Mouse (Mus musculus) C2C12 (cell line): ENCODE results near the gene Atox1. TPM values are rescaled to one million over a fixed set of nuclear protein-coding genes. Genes with fewer than 3 reads are reported as not detected.
"Not testable (repeated sequence)": the region's sequence is repeated elsewhere in the genome, so short reads cannot be mapped to it uniquely, and the experiment has no call there.

ENCODE experiments used
- H3K27me3 ChIP-seq: one replicate; pipeline ENCODE4 v1.6.1; 2011; ENCODE audit not compliant: control insufficient read depth, insufficient read depth, insufficient read length
- H3K36me3 ChIP-seq: one replicate; pipeline ENCODE4 v1.6.1; 2011; ENCODE audit not compliant: control insufficient read depth, insufficient read depth
- H3K4me3 ChIP-seq: one replicate; pipeline ENCODE4 v1.5.1; 2011; ENCODE audit warnings: mild to moderate bottlenecking, control low read depth; ENCODE audit not compliant: poor library complexity, insufficient read depth, severe bottlenecking
- H3K79me2 ChIP-seq: one replicate; pipeline ENCODE4 v1.6.1; 2011; ENCODE audit not compliant: control insufficient read depth, insufficient read depth
- H3K79me3 ChIP-seq: one replicate; pipeline ENCODE4 v1.6.1; 2011; ENCODE audit warnings: low read depth, control low read depth
- H3ac ChIP-seq: one replicate; pipeline ENCODE3; 2011; ENCODE audit warnings: low read depth; ENCODE audit not compliant: control insufficient read depth, insufficient read length
- CEBPB ChIP-seq: IDR thresholded peaks from one replicate; pipeline ENCODE4 v1.6.1; 2011; ENCODE audit warnings: low read depth, mild to moderate bottlenecking, control low read depth, moderate library complexity
- CTCF ChIP-seq: IDR thresholded peaks from one replicate; pipeline ENCODE4 v1.5.1; 2011; ENCODE audit not compliant: control insufficient read depth, insufficient read depth, insufficient read length
- FOSL1 ChIP-seq: IDR thresholded peaks from one replicate; pipeline ENCODE4 v1.8.0; 2011; ENCODE audit warnings: mild to moderate bottlenecking, low read length; ENCODE audit not compliant: poor library complexity, insufficient read depth, severe bottlenecking
- MAX ChIP-seq: IDR thresholded peaks from one replicate; pipeline ENCODE4 v1.6.1; 2011; ENCODE audit warnings: mild to moderate bottlenecking, control low read depth
- MYOD1 ChIP-seq: IDR thresholded peaks from one replicate; pipeline ENCODE4 v1.6.1; 2011; ENCODE audit warnings: low read depth; ENCODE audit not compliant: control insufficient read depth, insufficient read length
- MYOG ChIP-seq: IDR thresholded peaks from one replicate; pipeline ENCODE4 v1.6.1; 2011; ENCODE audit not compliant: control insufficient read depth, insufficient read length; ENCODE audit errors: extremely low read depth
- USF1 ChIP-seq: IDR thresholded peaks from one replicate; pipeline ENCODE4 v1.6.1; 2011; ENCODE audit warnings: low read depth, mild to moderate bottlenecking, control low read depth, moderate library complexity
- polyA plus RNA-seq: library from polyadenylated mRNA; unstranded; fragments of >200 nt; fragmentation: generic; extraction: Trizol; gene quantifications from one replicate; pipeline ENCODE4 v1.2.1, GENCODE M21; 2012; ENCODE audit warnings: missing spikeins

Atox1 gene
- polyA plus RNA-seq, 1 experiment: 365 TPM

DNA sequence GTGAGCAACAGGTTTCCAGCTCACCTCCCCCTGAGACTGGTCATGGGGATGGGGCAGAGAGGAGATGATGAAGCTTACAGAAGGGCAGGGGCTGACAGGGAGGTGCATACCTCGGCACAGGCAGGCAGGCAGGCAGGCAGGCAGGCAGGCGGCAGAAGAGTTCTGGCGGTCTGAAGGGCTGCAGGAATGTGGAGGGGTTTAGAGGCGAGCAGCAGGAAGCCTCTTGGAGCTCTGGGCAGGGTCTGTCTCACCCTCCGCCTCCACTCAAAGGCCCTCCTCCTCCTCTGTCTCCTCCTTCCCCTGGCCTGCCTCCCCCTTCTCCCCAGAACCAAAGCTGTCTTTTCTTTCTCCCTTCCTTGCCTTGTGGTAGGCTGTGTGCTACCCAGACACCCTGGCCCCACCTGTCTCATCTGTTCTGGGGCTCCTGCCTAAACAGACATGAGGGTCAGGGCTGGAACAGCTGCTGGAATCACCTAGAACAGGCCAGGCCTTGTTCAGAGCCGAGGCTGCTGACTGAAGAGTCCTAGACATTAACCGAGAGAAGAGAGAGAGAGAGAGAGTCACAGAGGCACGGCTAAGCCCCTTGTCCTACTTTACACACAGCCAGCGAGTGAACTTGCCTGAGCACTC lies 41.2 kb downstream of the Atox1 start:
- TF ChIP-seq MYOD1 (peak; percentile 40), MYOG (no peak), MAX (peak; percentile 25)
- Histone ChIP-seq H3K79me2 (peaks cover 52% of the 10 kb centered on the region), H3K4me3 (peak overlapping the region; percentile 75), H3K27me3 (no peaks in the 10 kb centered on the region), H3ac (peak overlapping the region; percentile 89), H3K36me3 (peaks cover 21% of the 10 kb centered on the region), H3K79me3 (peaks cover 43% of the 10 kb centered on the region)

DNA sequence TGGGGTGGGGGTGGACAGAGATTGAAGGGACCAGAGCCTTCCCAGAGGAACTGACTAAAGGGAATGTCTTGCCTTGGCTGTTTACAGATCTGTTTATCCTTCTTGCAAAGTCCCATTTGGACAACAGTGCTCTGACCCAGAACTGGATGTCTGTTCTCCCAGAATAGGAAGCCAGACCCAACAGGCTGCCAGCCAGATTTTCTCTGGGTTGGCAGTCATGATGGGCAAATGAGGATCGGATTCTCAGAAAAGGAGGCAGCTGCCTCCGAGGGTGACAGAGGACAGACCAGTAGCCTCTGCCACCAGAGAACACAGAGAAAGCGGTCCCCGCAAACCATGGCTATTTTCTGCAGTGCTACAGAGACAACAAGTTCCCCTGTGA lies 41.8 kb downstream of the Atox1 start:
- TF ChIP-seq USF1 (no peak), CTCF (no peak), MYOG (no peak), FOSL1 (no peak)
- peak overlapping the region; percentile 89 for H3ac ChIP-seq
- peak overlapping the region; percentile 75 for H3K4me3 ChIP-seq
- peaks cover 48% of the 10 kb centered on the region for H3K79me3 ChIP-seq
- no peaks in the 10 kb centered on the region for H3K27me3 ChIP-seq
- H3K36me3 ChIP-seq: peaks cover 21% of the 10 kb centered on the region
- H3K79me2 ChIP-seq: peaks cover 57% of the 10 kb centered on the region

DNA sequence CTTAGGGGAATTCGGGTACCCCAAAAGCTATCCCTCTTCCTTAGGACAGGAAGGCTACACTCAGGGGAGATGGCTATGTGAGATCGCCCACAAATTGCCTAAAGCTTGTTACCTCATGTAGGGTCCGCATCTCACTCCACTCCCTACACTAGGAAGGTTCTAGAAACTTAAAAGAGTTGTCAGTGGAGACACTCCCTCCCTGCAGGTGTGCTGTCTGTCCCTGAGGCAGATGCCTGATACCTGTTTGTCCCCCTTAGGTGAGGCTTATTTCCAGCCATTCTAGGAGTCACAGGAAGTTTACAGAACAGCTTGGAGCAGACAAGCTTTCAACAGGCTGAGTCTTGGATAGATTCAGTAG lies 42.4 kb downstream of the Atox1 start:
- peaks cover 26% of the 10 kb centered on the region for H3K36me3 ChIP-seq
- peak overlapping the region; percentile 89 for H3ac ChIP-seq
- H3K27me3 ChIP-seq: no peaks in the 10 kb centered on the region

DNA sequence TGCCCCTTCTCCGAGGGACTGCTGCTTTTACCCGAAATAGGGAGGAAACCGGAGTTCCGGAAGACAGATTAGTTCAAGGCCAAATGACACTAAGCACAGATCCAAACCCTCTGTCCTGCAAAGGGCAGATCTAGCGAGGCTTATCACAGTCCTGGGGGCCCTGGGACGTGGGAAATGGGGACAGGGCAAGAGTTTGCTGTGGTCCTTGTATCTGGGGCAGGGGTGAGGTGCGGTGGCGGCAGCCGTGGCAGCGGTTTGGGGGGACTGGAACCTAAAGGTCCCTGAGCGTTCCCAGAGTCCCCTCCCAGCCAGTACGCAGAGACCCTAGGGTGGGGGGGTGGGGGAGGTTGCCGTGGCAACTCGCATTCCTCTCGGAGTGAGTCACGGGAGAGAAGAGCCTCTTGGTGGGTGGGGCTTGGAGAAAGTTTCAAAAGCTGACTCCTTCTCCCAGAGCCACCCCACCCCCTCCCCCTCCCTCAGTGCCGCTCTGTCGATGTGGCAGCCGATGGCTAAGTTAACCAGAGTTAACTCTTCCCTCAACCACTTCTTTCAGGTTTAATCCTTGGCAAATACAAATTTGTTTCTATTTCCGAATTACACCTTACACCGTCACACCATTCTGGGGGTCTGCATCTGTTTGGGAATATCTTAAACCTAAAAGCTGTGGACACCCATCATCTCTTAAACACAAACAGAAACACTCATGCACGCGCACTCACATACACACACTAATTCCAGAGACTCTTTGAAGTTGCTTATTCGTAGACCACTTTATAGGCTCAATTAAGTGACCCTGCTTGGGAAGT lies 42.9 kb downstream of the Atox1 start:
- peaks cover 60% of the 10 kb centered on the region for H3K79me3 ChIP-seq
- peaks cover 69% of the 10 kb centered on the region for H3K79me2 ChIP-seq
- TF ChIP-seq MAX (no peak), CTCF (no peak), CEBPB (no peak), USF1 (no peak), FOSL1 (no peak), MYOG (no peak)
- no peaks in the 10 kb centered on the region for H3K27me3 ChIP-seq
- H3ac ChIP-seq: peak overlapping the region; percentile 89
- H3K36me3 ChIP-seq: peaks cover 32% of the 10 kb centered on the region
- peak overlapping the region; percentile 75 for H3K4me3 ChIP-seq

More for the DNA sequence above, 42.4 kb downstream of the Atox1 start:
- peaks cover 54% of the 10 kb centered on the region for H3K79me3 ChIP-seq
- H3K4me3 ChIP-seq: peak overlapping the region; percentile 75
- TF ChIP-seq MYOD1 (no peak), MAX (no peak), CEBPB (no peak), CTCF (no peak), MYOG (no peak), USF1 (no peak)
- peaks cover 63% of the 10 kb centered on the region for H3K79me2 ChIP-seq

DNA sequence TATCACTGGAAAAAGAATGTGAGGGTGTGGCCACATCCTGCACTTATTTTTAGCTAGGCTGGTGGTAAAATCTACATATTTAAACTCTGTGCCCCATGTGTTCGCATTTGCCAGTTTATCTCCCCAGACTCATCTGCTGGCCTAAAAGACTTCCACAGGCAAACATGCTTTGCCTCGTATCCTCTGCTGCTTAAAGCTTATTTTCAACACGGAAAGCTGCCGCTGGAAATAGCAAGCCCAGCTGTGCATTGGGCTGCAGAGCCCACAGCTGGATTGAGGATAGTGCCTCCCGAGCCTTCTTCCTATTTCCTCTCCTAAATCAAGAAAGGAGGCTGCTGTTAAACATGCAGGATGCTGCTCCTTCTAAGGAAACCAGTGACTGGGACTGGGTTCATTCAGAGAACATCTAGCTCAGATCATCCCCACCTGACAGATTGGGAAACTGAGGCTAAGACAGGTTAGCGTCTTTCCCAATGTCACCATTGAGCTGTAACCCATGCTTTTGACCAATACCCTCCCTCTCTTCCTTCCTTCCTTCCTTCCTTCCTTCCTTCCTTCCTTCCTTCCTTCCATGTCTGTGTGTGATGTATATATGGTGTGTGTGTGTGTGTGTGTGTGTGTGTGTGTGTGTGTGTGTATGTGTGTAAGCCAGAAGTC lies 44.3 kb downstream of the Atox1 start:
- Histone ChIP-seq H3K27me3 (no peaks in the 10 kb centered on the region), H3K79me3 (peaks cover 73% of the 10 kb centered on the region), H3ac (peak overlapping the region; percentile 19), H3K4me3 (peak overlapping the region; percentile 75), H3K36me3 (peaks cover 46% of the 10 kb centered on the region), H3K79me2 (peaks cover 83% of the 10 kb centered on the region)
- no peak for TF ChIP-seq USF1
- TF ChIP-seq MAX: no peak
- TF ChIP-seq MYOG: no peak

DNA sequence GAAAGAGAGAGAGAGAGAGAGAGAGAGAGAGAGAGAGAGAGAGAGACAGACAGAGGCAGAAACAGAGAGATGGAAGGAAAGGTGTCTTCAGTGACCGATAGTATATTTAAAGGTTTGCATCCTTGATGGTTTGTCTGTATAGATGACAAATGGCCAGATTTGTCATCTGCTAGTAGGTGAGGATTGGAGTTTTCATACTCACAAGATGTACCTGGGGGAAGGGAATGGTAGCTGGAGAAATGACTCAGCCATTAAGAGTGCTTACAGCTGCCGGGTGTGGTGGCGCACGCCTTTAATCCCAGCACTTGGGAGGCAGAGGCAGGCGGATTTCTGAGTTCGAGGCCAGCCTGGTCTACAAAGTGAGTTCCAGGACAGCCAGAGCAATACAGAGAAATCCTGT lies 45.3 kb downstream of the Atox1 start:
- not testable (repeated sequence) for H3ac ChIP-seq, H3K4me3 ChIP-seq, H3K27me3 ChIP-seq
- H3K79me3 ChIP-seq: peaks cover 83% of the 10 kb centered on the region
- H3K79me2 ChIP-seq: peaks cover 93% of the 10 kb centered on the region
- H3K36me3 ChIP-seq: peaks cover 55% of the 10 kb centered on the region
